Mouse (Mus musculus): Measurements from ENCODE around the gene Ufd1.

GRCm38 (mm10) chr16:18786652-18787051, 24.9 kb upstream of the Ufd1 start:
- TF ChIP-seq GATA1 (IDR thresholded peaks at IDR 0.05; ENCODE audit: borderline replicate concordance, low read length) (no peak), FLI1 (IDR thresholded peaks at IDR 0.05; ENCODE audit: low read length) (no peak)

Measured in megakaryocyte, embryonic 14.5 days (primary cell).